Mouse (Mus musculus): ENCODE measurements at regions not wholly inside any gene's neighbourhood (a gene's known extent, or its start where the extent isn't known, plus 50 kb on each side); places are given as distances from the start of the nearest gene placed in this dataset.
"Not testable (repeated sequence)": the region's sequence is repeated elsewhere in the genome, so short reads cannot be mapped to it uniquely, and the experiment has no call there.

- H3K9ac ChIP-seq (replicated peaks); H3K27ac ChIP-seq (replicated peaks); H3K27me3 ChIP-seq; H3K4me1 ChIP-seq; H3K9me3 ChIP-seq; H3K36me3 ChIP-seq: not testable (repeated sequence)
- Histone ChIP-seq H3K4me2 (replicated peaks) (peak overlapping the region; percentile 47), H3K4me3 (peak overlapping the region; percentile 29)
- WGBS: 2% methylated on average over 14 of the region's 17 CpGs
- peak; percentile 72 for ATAC-seq (ENCODE audit: low FRiP score, low read depth)
Measured at GRCm38 (mm10) chr8:71026424-71026890, 120.7 kb downstream of the Map1s start.

GRCm38 (mm10) chr8:71028564-71028963 is 122.8 kb downstream of the Map1s start:
- H3K9ac ChIP-seq (replicated peaks); ATAC-seq (ENCODE audit: low FRiP score, low read depth); H3K27me3 ChIP-seq; H3K36me3 ChIP-seq; H3K4me2 ChIP-seq (replicated peaks); H3K4me3 ChIP-seq; H3K9me3 ChIP-seq; H3K4me1 ChIP-seq; H3K27ac ChIP-seq (replicated peaks): not testable (repeated sequence)
- WGBS: 90% methylated on average over 2 of the region's 2 CpGs

Data from midbrain, embryonic 12.5 days (tissue).